Mouse (Mus musculus) adrenal gland (tissue): ENCODE measurements around the gene Ptp4a2.
"Not testable (repeated sequence)": the region's sequence is repeated elsewhere in the genome, so short reads cannot be mapped to it uniquely, and the experiment has no call there.

Experiments
- intact Hi-C: fragments of 180-260 bp; cut with DNase I; formaldehyde crosslinking; loops from one replicate; pipeline ENCODE4 v1.15.1; 2025

Ptp4a2 gene

GRCm38 (mm10) chr4:129839866-129840555 is 29.0 kb downstream of the Ptp4a2 start:
- intact Hi-C loops: no loop called here

- intact Hi-C loops: no loop called here
Observed at GRCm38 (mm10) chr4:129846823-129847222, 35.8 kb downstream of the Ptp4a2 start.

GRCm38 (mm10) chr4:129850491-129850890 is 39.5 kb downstream of the Ptp4a2 start:
- intact Hi-C loops: loop anchor here (5.0 kb wide), 1 partner anchor 68 kb away; no protein-coding TSS in a partner anchor

- intact Hi-C loops: loop anchor here (5.0 kb wide), 1 partner anchor 70 kb away; no protein-coding TSS in a partner anchor
Observed at GRCm38 (mm10) chr4:129851861-129852260, 40.8 kb downstream of the Ptp4a2 start.

- intact Hi-C loops: loop anchor here (5.0 kb wide), 1 partner anchor 71 kb away; no protein-coding TSS in a partner anchor
Observed at GRCm38 (mm10) chr4:129853053-129853452, 42.0 kb downstream of the Ptp4a2 start.

- intact Hi-C loops: loop anchor here (5.0 kb wide), 1 partner anchor 72 kb away; no protein-coding TSS in a partner anchor
Observed at GRCm38 (mm10) chr4:129853996-129854395, 43.0 kb downstream of the Ptp4a2 start.

GRCm38 (mm10) chr4:129854615-129855014 is 43.6 kb downstream of the Ptp4a2 start:
- intact Hi-C loops: loop anchor here (5.0 kb wide), 2 partner anchors 72 to 73 kb away; partner anchors contain the start of gene Spocd1

- intact Hi-C loops: loop anchor here (5.0 kb wide), 1 partner anchor 72 kb away; the partner anchor contains the start of gene Spocd1
Observed at GRCm38 (mm10) chr4:129855051-129855970, 44.3 kb downstream of the Ptp4a2 start.

GRCm38 (mm10) chr4:129860456-129860855 is 49.4 kb downstream of the Ptp4a2 start:
- intact Hi-C loops: no loop called here

- intact Hi-C loops: no loop called here
Observed at GRCm38 (mm10) chr4:129861400-129861799, 50.4 kb downstream of the Ptp4a2 start.

GRCm38 (mm10) chr4:129862357-129862756 is 51.3 kb downstream of the Ptp4a2 start:
- intact Hi-C loops: no loop called here

GRCm38 (mm10) chr4:129866171-129866570 is 55.2 kb downstream of the Ptp4a2 start:
- intact Hi-C loops: not testable (repeated sequence)

- intact Hi-C loops: no loop called here
Observed at GRCm38 (mm10) chr4:129868211-129868610, 57.2 kb downstream of the Ptp4a2 start.

- intact Hi-C loops: no loop called here
Observed at GRCm38 (mm10) chr4:129870483-129870882, 59.5 kb downstream of the Ptp4a2 start.

GRCm38 (mm10) chr4:129872376-129872922 is 61.4 kb downstream of the Ptp4a2 start:
- intact Hi-C loops: no loop called here

GRCm38 (mm10) chr4:129874805-129875204 is 63.8 kb downstream of the Ptp4a2 start:
- intact Hi-C loops: no loop called here

GRCm38 (mm10) chr4:129875406-129875805 is 64.4 kb downstream of the Ptp4a2 start:
- intact Hi-C loops: no loop called here

- intact Hi-C loops: no loop called here
Observed at GRCm38 (mm10) chr4:129876831-129877764, 66.1 kb downstream of the Ptp4a2 start.

- intact Hi-C loops: no loop called here
Observed at GRCm38 (mm10) chr4:129877967-129878655, 67.1 kb downstream of the Ptp4a2 start.

- intact Hi-C loops: no loop called here
Observed at GRCm38 (mm10) chr4:129878656-129879145, 67.7 kb downstream of the Ptp4a2 start.
